In genomic region chr7:65873176-65873845, GRCm38 (mm10) we compare ENCODE assay signal across 17 mouse cellular contexts. TPM values are rescaled to one million over a fixed set of nuclear protein-coding genes. Genes with fewer than 3 reads are reported as not detected.
DNase-seq lines count a peak whose midpoint lies in the region; ATAC-seq and TF ChIP-seq lines count a peak whose summit lies in the region.
"Had no signal": no experiment of that assay in that cellular context is flagged by ENCODE, and none has a peak within 500 bp of the region (broad histone marks: within the 10 kb centered on the region; RNA-seq: fewer than 3 reads in every experiment).

No protein-coding gene starts in this region.

- no peak overlapping the region for H3K9ac ChIP-seq in liver, postnatal 0 days (replicated peaks)
- H3K9ac ChIP-seq: embryonic facial prominence, embryonic 15.5 days; limb, embryonic 12.5 days had no signal

- ATAC-seq in liver, postnatal 0 days: peak; percentile 76
- ATAC-seq: activated CD4-positive, CD25-positive, alpha-beta regulatory T cell, adult 4 months had no signal

- no peak overlapping the region for H3K4me3 ChIP-seq in liver, postnatal 0 days (ENCODE audit: low read depth, low read length)
- H3K4me3 ChIP-seq: embryonic facial prominence, embryonic 15.5 days; limb, embryonic 12.5 days had no signal

- H3K36me3 ChIP-seq in liver, postnatal 0 days (replicated peaks; ENCODE audit: insufficient read depth, low read length): no peaks in the 10 kb centered on the region
- H3K36me3 ChIP-seq: embryonic facial prominence, embryonic 15.5 days; limb, embryonic 12.5 days had no signal

- no peaks in the 10 kb centered on the region for H3K9me3 ChIP-seq in liver, postnatal 0 days (ENCODE audit: low read length)
- H3K9me3 ChIP-seq: embryonic facial prominence, embryonic 15.5 days; limb, embryonic 12.5 days had no signal

- H3K27me3 ChIP-seq in liver, postnatal 0 days (ENCODE audit: insufficient read depth, low read length): no peaks in the 10 kb centered on the region
- H3K27me3 ChIP-seq: embryonic facial prominence, embryonic 15.5 days; limb, embryonic 12.5 days had no signal

- TF ChIP-seq EP300 in liver, postnatal 0 days (IDR thresholded peaks at IDR 0.05; ENCODE audit: low read depth): peak; percentile 58

- 67% methylated on average over 6 of the region's 6 CpGs for WGBS in liver, postnatal 0 days (ENCODE audit: insufficient replicate concordance)

- peak; percentile 56 for DNase-seq in adrenal gland, adult 2 months
- DNase-seq in adrenal gland, adult 18-20 months (ENCODE audit: low spot score in 2 of 2): no peak
- DNase-seq in ES-CJ7 (ENCODE audit: low read depth, low spot score): peak; percentile 98
- DNase-seq in fat pad, adult 2 months (ENCODE audit: extremely low read depth, low read depth, low spot score): peak; percentile 55
- DNase-seq in liver, postnatal 0 days: no peak
- DNase-seq in urinary bladder, postnatal 10 days (ENCODE audit: low spot score): no peak
- no peak for DNase-seq in left cerebral cortex, adult 11 months (ENCODE audit: low spot score)
- no peak for DNase-seq in cerebellum, postnatal 14 days
- DNase-seq: kidney, postnatal 36 days; layer of hippocampus, postnatal 36 days; right cerebral cortex, postnatal 14 days; thymus, postnatal 36 days had no signal

- H3K27ac ChIP-seq in liver, postnatal 0 days (ENCODE audit: low read depth): no peak overlapping the region
- H3K27ac ChIP-seq: embryonic facial prominence, embryonic 15.5 days; limb, embryonic 12.5 days had no signal

- no peak for TF ChIP-seq CTCF in liver, postnatal 0 days (IDR thresholded peaks at IDR 0.05; ENCODE audit: low read depth)

- H3K4me2 ChIP-seq in liver, postnatal 0 days (ENCODE audit: low read depth, low read length): no peak overlapping the region
- H3K4me2 ChIP-seq: embryonic facial prominence, embryonic 15.5 days; limb, embryonic 12.5 days had no signal

- peaks cover 12% of the 10 kb centered on the region for H3K4me1 ChIP-seq in liver, postnatal 0 days (ENCODE audit: insufficient read depth)

RNA-seq across cellular contexts. Expression of gene Pcsk6, which starts 11.8 kb away (rescaled TPM):
- total RNA-seq in adrenal gland, adult 2 months (2021): 10 to 100 TPM; 23.0 to 34.8 TPM
- polyA plus RNA-seq in adrenal gland, adult 2 months (2012; rRNA removed): 7.0 and 9.8 TPM in 2 replicates
- 10 to 100 TPM; 20.1 to 32.2 TPM for total RNA-seq in adrenal gland, adult 18-20 months (2021)
- polyA plus RNA-seq in liver, postnatal 0 days (2015; fragmentation: Nextera tagmentation; extraction: Ambion mirVana): 3.6 and 4.7 TPM in 2 replicates
- total RNA-seq: hematopoietic stem cell, adult 5-6 weeks; megakaryocyte, adult 5-6 weeks had no signal
- polyA plus RNA-seq: activated CD4-positive, CD25-positive, alpha-beta regulatory T cell, adult 4 months had no signal

Comparison
In these comparisons a context has a peak if more than half of its experiments do, and no peak if none do; other contexts are left out.
1. DNase-seq: peak in adrenal gland, adult 2 months (single experiment), ES-CJ7 (single experiment) and fat pad, adult 2 months (single experiment); none in adrenal gland, adult 18-20 months (0 of 2), liver, postnatal 0 days (single experiment), urinary bladder, postnatal 10 days (single experiment), left cerebral cortex, adult 11 months (single experiment) and cerebellum, postnatal 14 days (0 of 2).